Mouse (Mus musculus) megakaryocyte, adult 5-6 weeks (primary cell): ENCODE measurements around the gene Slc23a2. TPM values are rescaled to one million over a fixed set of nuclear protein-coding genes. Genes with fewer than 3 reads are reported as not detected.

ENCODE experiments used
- ATAC-seq: 2 replicates; pipeline ENCODE4 v1.8.0; 2016; ENCODE audit warnings: mild to moderate bottlenecking, inconsistent platforms; ENCODE audit not compliant: poor library complexity, severe bottlenecking
- total RNA-seq, 2 experiments: library from RNA; stranded (forward) in 1 of 2; stranded (reverse) in 1 of 2; fragments of 153-499, 151-499 nt in 1 of 2; fragments of 221-1000, 200-1000 nt in 1 of 2; gene quantifications; 2 replicates each; pipeline versions ENCODE4 v1.2.3 to v1.2.4; 2015 to 2017

Gene Slc23a2
- total RNA-seq, 2 experiments from 2014 or later = 10.7 to 11.4 TPM

GRCm38 (mm10) chr2:132102505-132103130, 42.3 kb downstream of the Slc23a2 start:
- peak; percentile 82 for ATAC-seq

- peak; percentile 41 for ATAC-seq
Observed at GRCm38 (mm10) chr2:132098942-132099672, 45.8 kb downstream of the Slc23a2 start.

GRCm38 (mm10) chr2:132098365-132098764, 46.5 kb downstream of the Slc23a2 start:
- no peak for ATAC-seq

- no peak for ATAC-seq
Observed at GRCm38 (mm10) chr2:132096582-132096981, 48.3 kb downstream of the Slc23a2 start.

GRCm38 (mm10) chr2:132095821-132096220, 49.1 kb downstream of the Slc23a2 start:
- 0 out of 2 replicates have a peak, but pooled peaks have one; percentile 22 for ATAC-seq

- ATAC-seq = peak; percentile 88
Observed at GRCm38 (mm10) chr2:132094441-132095230, 50.3 kb downstream of the Slc23a2 start.

- ATAC-seq = no peak
Observed at GRCm38 (mm10) chr2:132093739-132094138, 51.2 kb downstream of the Slc23a2 start.

- ATAC-seq = no peak
Observed at GRCm38 (mm10) chr2:132093298-132093697, 51.6 kb downstream of the Slc23a2 start.

- no peak for ATAC-seq
Observed at GRCm38 (mm10) chr2:132092722-132093121, 52.2 kb downstream of the Slc23a2 start.

GRCm38 (mm10) chr2:132091749-132092148, 53.2 kb downstream of the Slc23a2 start:
- ATAC-seq = peak; percentile 31; the same call in 1 of the 2 replicates

GRCm38 (mm10) chr2:132084813-132085212, 60.1 kb downstream of the Slc23a2 start:
- no peak for ATAC-seq

- no peak for ATAC-seq
Observed at GRCm38 (mm10) chr2:132084396-132084795, 60.5 kb downstream of the Slc23a2 start.

- ATAC-seq = no peak
Observed at GRCm38 (mm10) chr2:132079139-132079538, 65.8 kb downstream of the Slc23a2 start.

GRCm38 (mm10) chr2:132073052-132073451, 71.9 kb downstream of the Slc23a2 start:
- ATAC-seq = no peak

GRCm38 (mm10) chr2:132069985-132070735, 74.7 kb downstream of the Slc23a2 start:
- ATAC-seq = no peak

- ATAC-seq = peak; percentile 67; the same call in 1 of the 2 replicates
Observed at GRCm38 (mm10) chr2:132064185-132064831, 80.6 kb downstream of the Slc23a2 start.

- no peak for ATAC-seq
Observed at GRCm38 (mm10) chr2:132063776-132064175, 81.1 kb downstream of the Slc23a2 start.

- ATAC-seq = no peak
Observed at GRCm38 (mm10) chr2:132061884-132062283, 83.0 kb downstream of the Slc23a2 start.

- no peak for ATAC-seq
Observed at GRCm38 (mm10) chr2:132059919-132060318, 85.0 kb downstream of the Slc23a2 start.

GRCm38 (mm10) chr2:132055349-132055753, 89.6 kb downstream of the Slc23a2 start:
- ATAC-seq = no peak
